Mouse (Mus musculus) erythroblast, embryonic 14.5 days (primary cell): ENCODE results near the gene Scd3.

Experiments
- GATA1 ChIP-seq: IDR thresholded peaks from 2 replicates; pipeline ENCODE4 v1.6.1; 2012; ENCODE audit warnings: low read length, inconsistent platforms, mixed read lengths
- TAL1 ChIP-seq: IDR thresholded peaks from 3 replicates; pipeline ENCODE4 v1.6.1; 2012; ENCODE audit warnings: low read length, inconsistent platforms, mixed read lengths

DNA sequence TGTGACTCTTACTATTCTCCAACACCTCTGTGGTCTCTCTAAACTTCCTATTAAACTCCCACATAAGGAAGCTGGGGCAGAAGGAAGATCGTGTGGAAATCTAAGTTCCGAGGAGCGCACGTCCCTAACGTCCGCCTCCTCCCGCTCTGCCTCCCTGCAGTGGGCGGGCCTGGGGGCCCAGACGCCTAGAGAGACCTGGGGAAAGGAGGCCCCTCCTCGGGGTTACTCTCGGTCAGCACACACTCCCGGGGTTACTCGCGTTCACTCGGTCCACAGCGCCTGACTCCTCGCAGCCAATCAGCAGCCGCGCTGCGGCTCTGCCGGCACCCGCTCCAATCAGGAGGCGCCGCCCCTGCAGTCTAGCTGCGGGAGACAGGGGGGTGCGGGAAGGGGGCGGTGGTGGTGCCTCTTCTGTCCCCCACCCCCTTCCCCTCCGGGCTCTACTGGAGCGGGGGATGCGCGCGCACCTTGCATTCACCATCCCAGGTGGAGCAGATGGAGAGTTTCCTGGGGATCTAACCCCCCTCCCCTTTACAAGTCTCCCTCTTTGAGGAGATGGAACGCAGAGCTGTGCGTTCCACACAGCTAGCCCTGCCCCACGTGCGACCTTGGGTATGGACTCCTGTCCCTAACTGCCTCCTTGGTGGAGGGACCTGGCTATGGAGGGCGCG lies 81.1 kb downstream of the Scd3 start:
- TF ChIP-seq TAL1, result no peak
- TF ChIP-seq GATA1, result no peak
